Mouse (Mus musculus) CH12.LX (cell line): Measurements from ENCODE around the gene Idh2.

ENCODE experiments used
- CTCF ChIP-seq, 2 experiments: IDR thresholded peaks in 1 of 2; conservative IDR thresholded peaks in 1 of 2; 2 replicates each; pipeline ENCODE4 v1.5.1; 2011 to 2012; ENCODE audit warnings: low read depth in 2 of 2, low read length in 2 of 2, improper control_type of control experiment in 1 of 2, inconsistent platforms in 1 of 2, mild to moderate bottlenecking in 1 of 2, moderate library complexity in 1 of 2
- EP300 ChIP-seq: IDR thresholded peaks from 2 replicates; pipeline ENCODE4 v1.6.1; 2011; ENCODE audit warnings: low read length, improper control_type of control experiment

DNA sequence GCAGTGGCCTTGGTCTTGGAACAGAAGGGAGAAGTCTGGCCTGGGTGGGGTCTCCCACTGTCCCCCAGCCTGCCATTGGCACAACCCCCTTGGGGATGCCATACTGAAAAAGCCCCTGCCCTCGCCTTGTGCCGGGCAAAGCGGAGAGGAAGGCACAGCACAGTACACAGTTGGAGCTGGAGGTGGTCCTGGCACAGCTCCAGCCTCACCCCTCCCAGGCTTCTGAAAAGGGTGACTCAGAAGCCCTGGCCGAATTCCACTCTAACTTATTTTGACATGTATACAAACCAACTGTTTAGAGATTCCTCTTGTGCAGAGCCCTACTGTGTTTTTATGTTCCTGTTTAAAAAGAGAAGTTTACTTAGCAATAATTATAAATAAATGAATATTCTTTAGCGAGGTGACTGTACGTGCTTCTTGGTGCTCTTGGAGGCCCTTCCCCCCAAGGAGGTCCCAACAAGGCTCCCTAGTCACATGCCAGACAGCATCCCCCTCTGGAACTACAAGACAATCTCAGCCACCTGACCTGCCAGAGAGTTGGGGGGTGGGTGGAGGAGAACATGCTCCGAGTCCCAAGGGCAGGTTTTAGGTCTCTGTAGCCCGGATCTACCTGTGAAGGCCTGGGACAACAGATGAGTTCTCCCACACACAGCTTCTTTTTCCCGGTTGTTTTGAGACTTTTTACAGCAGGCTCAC lies 22.7 kb downstream of the Idh2 start:
- no peak for TF ChIP-seq CTCF (conservative IDR thresholded peaks at IDR 0.05 in 1 of 2, IDR thresholded peaks at IDR 0.05 in 1 of 2; ENCODE audit: low read depth in 2 of 2, low read length in 2 of 2)
- TF ChIP-seq EP300 = no peak
